Mouse (Mus musculus): ENCODE results near the gene Rnf43. TPM values are rescaled to one million over a fixed set of nuclear protein-coding genes. Genes with fewer than 3 reads are reported as not detected.
A peak's percentile ranks its signal among the peaks of the same experiment; 100 is the strongest.

The Rnf43 gene
- polyA plus RNA-seq, 2 experiments, result 4.7 to 6.5 TPM

DNA sequence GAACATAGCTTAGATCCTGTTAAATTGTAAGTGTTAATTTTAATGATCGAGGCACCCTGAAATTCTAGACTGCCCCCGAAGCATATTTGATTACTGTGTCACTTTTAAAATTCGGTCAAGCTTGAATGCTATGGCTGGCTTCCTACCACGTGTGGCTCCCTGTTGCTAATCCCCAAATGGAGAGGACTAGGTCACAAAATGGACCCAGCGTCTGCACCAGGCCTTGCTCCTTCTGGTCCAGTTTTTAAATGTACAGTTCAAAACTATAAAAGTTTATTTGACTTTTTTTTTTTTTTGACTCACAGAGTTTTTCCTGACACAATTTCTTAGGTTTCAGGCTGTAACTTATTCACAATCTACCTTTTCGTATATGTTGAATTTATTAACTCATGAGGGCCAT lies 2.7 kb downstream of the Rnf43 start:
- 0 out of 2 replicates have a peak overlapping the region, but pooled peaks have one; percentile 0 for H3K4me3 ChIP-seq (replicated peaks; ENCODE audit: low read length)
- no peak for ATAC-seq (ENCODE audit: low FRiP score, low read depth)

DNA sequence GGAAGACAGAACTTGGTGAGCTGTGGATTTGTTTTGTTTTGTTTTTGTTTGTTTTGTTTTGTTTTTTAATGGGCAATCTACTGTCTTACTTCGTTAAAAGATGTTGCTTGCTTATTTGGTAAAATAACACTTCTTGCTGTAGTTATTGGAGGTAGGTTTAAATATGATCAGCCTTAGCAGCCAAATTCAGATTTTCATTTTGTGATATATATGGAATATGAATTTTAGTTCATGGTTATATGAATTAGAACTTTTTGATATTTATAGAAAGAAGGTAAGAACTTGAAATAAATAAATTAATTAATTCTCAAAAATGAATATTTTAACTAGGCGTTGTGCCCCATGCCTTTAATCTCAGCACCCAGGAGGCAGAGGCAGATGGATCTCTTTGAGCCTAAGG lies 3.1 kb downstream of the Rnf43 start:
- no peaks in the 10 kb centered on the region for H3K4me1 ChIP-seq (ENCODE audit: control insufficient read depth, insufficient read depth, low read length)

More for the DNA sequence above, 2.7 kb downstream of the Rnf43 start:
- no peaks in the 10 kb centered on the region for H3K4me1 ChIP-seq (ENCODE audit: control insufficient read depth, insufficient read depth, low read length)
- H3K36me3 ChIP-seq (ENCODE audit: control insufficient read depth, insufficient read depth, low read length), result no peaks in the 10 kb centered on the region
- no peak for DNase-seq (ENCODE audit: low spot score)
- H3K9me3 ChIP-seq (ENCODE audit: control insufficient read depth, low read length), result no peaks in the 10 kb centered on the region
- no peak overlapping the region for H3K27ac ChIP-seq (replicated peaks; ENCODE audit: low read depth, low read length)
- peaks cover 6% of the 10 kb centered on the region; the same call in 1 of the 2 replicates for H3K27me3 ChIP-seq (ENCODE audit: control insufficient read depth, insufficient read depth, low read length)
- H3K9ac ChIP-seq (ENCODE audit: low read depth, low read length, severe bottlenecking), result no peak overlapping the region
- TF ChIP-seq POLR2A (IDR thresholded peaks at IDR 0.05; ENCODE audit: borderline replicate concordance, extremely low read depth, insufficient read depth, insufficient read length), result no peak
- H3K4me2 ChIP-seq (replicated peaks; ENCODE audit: low read depth, low read length, severe bottlenecking), result no peak overlapping the region
- 50% methylated on average over 6 of the region's 6 CpGs for WGBS

DNA sequence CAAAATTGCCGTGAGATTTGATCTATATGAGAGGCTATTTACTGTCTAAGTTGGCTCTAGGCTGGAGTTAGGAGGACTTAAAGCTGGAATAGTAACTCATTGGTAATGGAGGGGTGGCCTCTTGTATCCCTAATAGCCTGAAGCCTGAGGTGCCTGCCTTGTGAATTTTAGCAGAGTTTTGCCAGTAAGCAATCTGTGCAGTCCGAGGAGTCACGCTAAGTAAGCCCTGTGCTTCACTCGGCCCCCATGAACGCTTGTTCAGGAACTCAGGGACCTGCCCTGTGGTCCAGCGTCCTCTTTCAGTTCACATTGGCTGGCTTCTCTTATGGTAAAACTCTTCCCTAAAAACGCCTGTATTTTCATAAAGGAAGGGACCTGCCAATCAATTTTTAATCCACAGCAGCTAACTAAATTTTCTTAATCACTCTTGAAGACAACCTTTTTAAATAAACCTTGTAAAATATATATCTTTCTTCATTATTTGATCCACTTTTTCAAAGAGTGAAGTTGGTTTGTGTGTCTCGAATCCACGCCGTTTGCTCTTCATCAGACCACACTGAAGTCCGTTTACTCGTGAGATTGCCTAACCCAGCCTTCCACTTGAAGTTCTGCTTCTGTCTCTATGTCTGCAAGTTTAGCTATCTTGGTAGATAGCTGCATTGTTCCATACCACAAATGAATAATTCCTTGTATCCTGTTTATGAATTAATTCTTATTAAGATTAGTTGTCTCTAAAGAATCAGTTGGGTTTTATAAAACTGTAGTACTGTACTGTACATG lies 3.9 kb downstream of the Rnf43 start:
- DNase-seq (ENCODE audit: low spot score), result no peak
- no peaks in the 10 kb centered on the region for H3K9me3 ChIP-seq (ENCODE audit: control insufficient read depth, low read length)
- peaks cover 6% of the 10 kb centered on the region; the same call in 1 of the 2 replicates for H3K27me3 ChIP-seq (ENCODE audit: control insufficient read depth, insufficient read depth, low read length)
- ATAC-seq (ENCODE audit: low FRiP score, low read depth), result no peak
- no peak for TF ChIP-seq POLR2A (IDR thresholded peaks at IDR 0.05; ENCODE audit: borderline replicate concordance, extremely low read depth, insufficient read depth, insufficient read length)
- H3K4me2 ChIP-seq (replicated peaks; ENCODE audit: low read depth, low read length, severe bottlenecking), result 0 out of 2 replicates have a peak overlapping the region, but pooled peaks have one; percentile 21
- 69% methylated on average over 12 of the region's 12 CpGs for WGBS
- H3K4me3 ChIP-seq (replicated peaks; ENCODE audit: low read length), result peak overlapping the region; percentile 16
- H3K27ac ChIP-seq (replicated peaks; ENCODE audit: low read depth, low read length), result no peak overlapping the region
- H3K9ac ChIP-seq (ENCODE audit: low read depth, low read length, severe bottlenecking), result no peak overlapping the region
- no peaks in the 10 kb centered on the region for H3K36me3 ChIP-seq (ENCODE audit: control insufficient read depth, insufficient read depth, low read length)
- no peaks in the 10 kb centered on the region for H3K4me1 ChIP-seq (ENCODE audit: control insufficient read depth, insufficient read depth, low read length)

More for the DNA sequence above, 3.1 kb downstream of the Rnf43 start:
- 71% methylated on average over 2 of the region's 2 CpGs for WGBS
- no peaks in the 10 kb centered on the region for H3K36me3 ChIP-seq (ENCODE audit: control insufficient read depth, insufficient read depth, low read length)
- H3K4me3 ChIP-seq (replicated peaks; ENCODE audit: low read length), result peak overlapping the region; percentile 16
- H3K27ac ChIP-seq (replicated peaks; ENCODE audit: low read depth, low read length), result no peak overlapping the region
- H3K4me2 ChIP-seq (replicated peaks; ENCODE audit: low read depth, low read length, severe bottlenecking), result 0 out of 2 replicates have a peak overlapping the region, but pooled peaks have one; percentile 21
- no peaks in the 10 kb centered on the region for H3K9me3 ChIP-seq (ENCODE audit: control insufficient read depth, low read length)
- peaks cover 6% of the 10 kb centered on the region; the same call in 1 of the 2 replicates for H3K27me3 ChIP-seq (ENCODE audit: control insufficient read depth, insufficient read depth, low read length)
- DNase-seq (ENCODE audit: low spot score) (no peak), ATAC-seq (ENCODE audit: low FRiP score, low read depth) (no peak)
- H3K9ac ChIP-seq (ENCODE audit: low read depth, low read length, severe bottlenecking), result no peak overlapping the region
- TF ChIP-seq POLR2A (IDR thresholded peaks at IDR 0.05; ENCODE audit: borderline replicate concordance, extremely low read depth, insufficient read depth, insufficient read length), result no peak

DNA sequence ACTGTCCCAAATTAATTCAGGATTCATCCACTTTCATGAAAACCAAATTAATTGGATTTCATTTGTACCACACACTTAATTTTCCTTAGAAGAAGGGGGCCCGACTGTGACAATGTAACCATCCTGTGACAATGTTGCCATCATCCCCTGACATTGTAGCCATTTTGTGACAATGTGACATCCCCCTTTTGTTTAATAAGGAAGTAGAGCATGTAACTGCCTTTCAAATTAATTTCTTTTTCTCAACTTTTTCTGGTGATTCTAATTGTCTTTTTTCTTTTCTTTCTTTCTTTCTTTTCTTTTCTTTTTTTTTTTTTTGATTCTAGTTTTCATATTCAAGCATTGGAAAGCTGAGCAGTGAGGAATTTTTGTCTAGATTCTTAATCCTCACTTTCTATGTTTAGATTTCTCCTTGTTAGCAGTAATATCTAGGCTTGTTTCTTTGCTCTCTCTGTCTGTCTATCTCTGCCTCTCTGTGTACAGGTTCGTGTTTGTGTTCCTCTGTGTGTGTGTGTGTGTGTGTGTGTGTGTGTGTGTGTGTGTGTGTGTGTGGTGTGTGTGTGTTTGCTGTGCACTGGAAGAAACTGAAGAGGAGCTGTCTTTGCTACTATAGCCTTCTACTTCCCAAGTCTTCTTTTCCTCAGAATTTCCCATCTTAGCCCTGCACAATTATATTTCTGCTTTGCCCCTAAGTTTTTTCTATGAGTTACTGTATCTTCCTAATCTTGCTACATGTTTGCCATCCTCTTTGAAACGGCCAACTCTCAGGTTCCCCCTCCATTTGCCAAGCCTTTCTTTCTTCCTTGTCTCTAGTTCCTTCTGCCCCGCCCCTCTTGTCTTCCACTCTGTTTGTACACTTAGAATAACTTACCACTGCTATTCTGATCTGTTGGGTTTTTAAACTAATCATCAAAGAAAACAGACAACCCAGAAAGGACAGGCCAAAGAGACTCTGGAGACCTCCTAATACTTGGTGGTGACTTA lies 4.9 kb downstream of the Rnf43 start:
- H3K4me2 ChIP-seq (replicated peaks; ENCODE audit: low read depth, low read length, severe bottlenecking), result no peak overlapping the region
- WGBS, result 67% methylated on average over 4 of the region's 4 CpGs
- no peak for ATAC-seq (ENCODE audit: low FRiP score, low read depth)

DNA sequence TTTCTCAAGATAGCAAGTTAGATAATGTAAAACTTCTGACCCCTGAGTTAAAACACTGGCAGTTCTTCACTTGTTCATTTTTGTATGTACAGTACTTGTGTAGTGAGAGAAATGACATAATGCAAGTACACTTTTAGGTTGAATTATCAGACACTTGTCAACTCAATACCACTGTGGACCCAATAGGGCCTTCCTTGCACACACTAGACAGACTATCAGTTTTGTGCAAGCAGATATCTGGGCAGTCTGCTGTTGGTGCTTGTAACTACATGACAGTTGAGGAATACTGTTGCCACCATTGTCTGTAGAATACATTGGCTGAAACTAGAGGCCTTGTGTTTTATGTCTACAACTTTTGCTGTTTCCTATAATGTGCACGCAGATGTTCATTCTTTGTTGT lies 10.8 kb downstream of the Rnf43 start:
- DNase-seq (ENCODE audit: low spot score), result no peak
- no peak for TF ChIP-seq POLR2A (IDR thresholded peaks at IDR 0.05; ENCODE audit: borderline replicate concordance, extremely low read depth, insufficient read depth, insufficient read length)
- WGBS, result 98% methylated on average over 1 of the region's 1 CpGs

More for the DNA sequence above, 4.9 kb downstream of the Rnf43 start:
- Histone ChIP-seq H3K36me3 (ENCODE audit: control insufficient read depth, insufficient read depth, low read length) (no peaks in the 10 kb centered on the region), H3K9me3 (ENCODE audit: control insufficient read depth, low read length) (no peaks in the 10 kb centered on the region), H3K9ac (ENCODE audit: low read depth, low read length, severe bottlenecking) (no peak overlapping the region), H3K4me3 (replicated peaks; ENCODE audit: low read length) (no peak overlapping the region), H3K27me3 (ENCODE audit: control insufficient read depth, insufficient read depth, low read length) (peaks cover 6% of the 10 kb centered on the region; the same call in 1 of the 2 replicates), H3K27ac (replicated peaks; ENCODE audit: low read depth, low read length) (no peak overlapping the region), H3K4me1 (ENCODE audit: control insufficient read depth, insufficient read depth, low read length) (no peaks in the 10 kb centered on the region)
- DNase-seq (ENCODE audit: low spot score), result no peak
- no peak for TF ChIP-seq POLR2A (IDR thresholded peaks at IDR 0.05; ENCODE audit: borderline replicate concordance, extremely low read depth, insufficient read depth, insufficient read length)

More for the DNA sequence above, 10.8 kb downstream of the Rnf43 start:
- Histone ChIP-seq H3K4me2 (replicated peaks; ENCODE audit: low read depth, low read length, severe bottlenecking) (no peak overlapping the region), H3K9me3 (ENCODE audit: control insufficient read depth, low read length) (no peaks in the 10 kb centered on the region), H3K4me3 (replicated peaks; ENCODE audit: low read length) (no peak overlapping the region), H3K4me1 (ENCODE audit: control insufficient read depth, insufficient read depth, low read length) (no peaks in the 10 kb centered on the region), H3K9ac (ENCODE audit: low read depth, low read length, severe bottlenecking) (no peak overlapping the region), H3K36me3 (ENCODE audit: control insufficient read depth, insufficient read depth, low read length) (no peaks in the 10 kb centered on the region), H3K27me3 (ENCODE audit: control insufficient read depth, insufficient read depth, low read length) (no peaks in the 10 kb centered on the region), H3K27ac (replicated peaks; ENCODE audit: low read depth, low read length) (no peak overlapping the region)
- ATAC-seq (ENCODE audit: low FRiP score, low read depth), result no peak

Data from limb, embryonic 14.5 days (tissue).